Mouse (Mus musculus): ENCODE data around the gene Lmbr1l.

Lmbr1l gene

GRCm38 (mm10) chr15:98917538-98918498 is at the start of gene Lmbr1l:
TSS of gene Lmbr1l (minus strand) at chr15:98918231.
- DNase-seq (ENCODE audit: extremely low read depth, insufficient read length, low spot score), result peak; percentile 100

GRCm38 (mm10) chr15:98959531-98959930 is 41.5 kb upstream of the Lmbr1l start:
- no peak for DNase-seq (ENCODE audit: extremely low read depth, insufficient read length, low spot score)

DNA sequence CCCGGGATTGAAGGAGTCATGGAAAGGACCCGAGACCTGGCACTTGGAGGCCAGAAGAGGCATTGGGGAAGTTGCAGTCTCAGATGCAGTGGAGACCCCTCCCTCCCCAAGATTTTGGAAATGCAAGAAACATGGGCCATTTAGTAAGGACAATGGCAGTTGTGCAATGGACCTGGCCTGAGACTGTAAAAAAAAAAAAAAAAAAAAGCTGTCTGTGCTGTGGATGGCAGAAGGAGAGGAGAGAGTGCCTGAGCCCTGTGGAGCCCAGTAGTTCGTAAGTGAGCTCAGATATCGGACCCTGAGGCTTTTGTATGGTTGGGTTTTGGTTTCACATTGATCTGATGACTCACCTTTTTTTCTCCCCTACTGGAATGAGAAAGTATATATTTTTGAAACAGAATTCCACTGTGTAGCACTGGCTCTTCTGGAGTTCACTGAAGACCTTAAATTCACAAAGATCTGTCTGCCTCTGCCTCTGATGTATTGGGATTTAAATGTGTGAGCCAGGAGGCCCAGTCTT is 40.9 kb upstream of the Lmbr1l start:
- peak; percentile 25 for DNase-seq (ENCODE audit: extremely low read depth, insufficient read length, low spot score)

DNA sequence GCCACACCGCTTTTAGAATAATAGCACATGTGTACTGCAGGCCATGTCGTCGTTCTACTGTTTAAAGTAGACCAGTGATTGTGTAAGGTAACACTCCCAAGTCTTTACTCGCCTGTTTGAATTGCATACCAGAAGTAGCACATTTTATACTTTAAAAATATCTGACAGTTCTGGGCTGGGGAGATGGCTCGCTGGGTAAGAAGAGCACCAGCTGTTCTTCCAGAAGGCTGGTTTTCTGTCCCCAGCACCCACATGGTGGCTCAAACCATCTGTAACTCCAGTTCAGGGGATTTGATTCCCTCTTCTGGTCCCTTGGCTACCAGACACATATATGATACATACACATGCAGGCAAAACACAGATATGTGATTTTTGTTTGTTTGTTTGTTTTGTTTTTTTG is 39.4 kb upstream of the Lmbr1l start:
- DNase-seq (ENCODE audit: extremely low read depth, insufficient read length, low spot score), result no peak

DNA sequence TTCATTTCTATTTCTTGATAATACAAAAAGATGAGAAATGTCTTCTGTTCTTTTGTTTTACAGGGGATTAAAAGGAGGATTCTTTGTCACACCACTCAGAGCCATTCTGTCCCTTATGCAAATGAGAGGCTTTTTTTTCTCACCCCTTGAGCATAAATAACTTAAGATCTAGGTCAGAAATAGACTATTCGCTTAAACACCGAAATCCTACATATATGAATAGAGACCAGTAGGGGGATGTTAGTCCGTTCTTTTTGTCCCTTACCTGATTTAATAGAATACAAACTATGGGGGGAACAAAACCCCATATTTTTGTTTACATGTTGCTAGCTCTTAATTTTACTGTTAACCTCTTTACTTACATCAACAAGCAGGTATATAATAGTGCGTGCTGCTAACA is 38.0 kb upstream of the Lmbr1l start:
- no peak for DNase-seq (ENCODE audit: extremely low read depth, insufficient read length, low spot score)

GRCm38 (mm10) chr15:98955324-98955723 is 37.3 kb upstream of the Lmbr1l start:
- DNase-seq (ENCODE audit: extremely low read depth, insufficient read length, low spot score), result no peak

GRCm38 (mm10) chr15:98954425-98955253 is 36.6 kb upstream of the Lmbr1l start:
- no peak for DNase-seq (ENCODE audit: extremely low read depth, insufficient read length, low spot score)

DNA sequence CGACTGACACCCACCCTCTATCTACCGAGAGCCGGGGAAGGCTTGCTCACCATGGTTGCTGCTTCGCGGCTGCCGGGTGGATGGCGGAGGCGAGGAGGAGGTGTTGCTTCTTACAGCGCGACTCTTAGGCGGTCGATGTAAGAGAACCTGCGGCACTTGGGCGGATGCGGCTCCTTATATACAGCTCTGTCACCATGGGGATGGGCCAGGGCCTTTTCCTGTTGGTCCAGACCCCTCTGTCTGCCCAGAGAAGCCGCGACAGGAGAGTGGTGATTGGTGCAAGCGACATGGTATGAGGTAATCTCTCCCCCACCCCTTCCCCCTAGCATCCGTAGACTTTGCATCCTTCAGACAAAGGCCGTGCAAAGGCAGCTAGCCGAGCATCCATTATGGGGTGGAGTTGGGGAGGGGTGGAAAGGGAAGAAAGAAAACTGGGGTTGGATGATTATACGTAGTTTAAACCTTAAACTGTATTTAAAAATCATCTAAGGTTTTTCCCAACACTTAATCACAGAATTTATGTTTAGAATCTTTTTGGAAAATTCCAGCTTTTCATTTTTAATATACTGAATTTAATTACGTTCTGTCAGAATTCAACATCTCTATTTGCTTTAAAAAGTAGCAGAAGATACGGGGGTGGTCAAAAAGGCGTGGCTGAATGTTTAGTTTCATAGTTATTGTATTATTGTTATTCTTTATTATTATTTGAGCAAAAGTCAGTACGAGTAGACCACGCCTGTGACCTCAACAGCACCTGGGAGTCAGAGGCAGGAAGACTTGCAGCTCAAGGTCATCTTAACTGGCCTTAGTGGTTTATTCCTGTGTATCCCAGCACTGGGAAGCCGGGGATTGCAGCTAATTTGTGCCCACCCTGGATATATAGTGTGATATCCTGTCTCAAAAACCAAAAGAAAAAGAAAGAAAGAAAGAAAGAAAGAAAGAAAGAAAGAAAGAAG is 35.6 kb upstream of the Lmbr1l start, which contains the start of the genes Gm49450 and Tuba1a:
Gene Gm49450 (minus strand): TSS at position 151 of the 956 bp plus-strand sequence.
Gene Tuba1a (minus strand): TSS at position 303 of the 956 bp plus-strand sequence.
- DNase-seq (ENCODE audit: extremely low read depth, insufficient read length, low spot score), result peak; percentile 91

DNA sequence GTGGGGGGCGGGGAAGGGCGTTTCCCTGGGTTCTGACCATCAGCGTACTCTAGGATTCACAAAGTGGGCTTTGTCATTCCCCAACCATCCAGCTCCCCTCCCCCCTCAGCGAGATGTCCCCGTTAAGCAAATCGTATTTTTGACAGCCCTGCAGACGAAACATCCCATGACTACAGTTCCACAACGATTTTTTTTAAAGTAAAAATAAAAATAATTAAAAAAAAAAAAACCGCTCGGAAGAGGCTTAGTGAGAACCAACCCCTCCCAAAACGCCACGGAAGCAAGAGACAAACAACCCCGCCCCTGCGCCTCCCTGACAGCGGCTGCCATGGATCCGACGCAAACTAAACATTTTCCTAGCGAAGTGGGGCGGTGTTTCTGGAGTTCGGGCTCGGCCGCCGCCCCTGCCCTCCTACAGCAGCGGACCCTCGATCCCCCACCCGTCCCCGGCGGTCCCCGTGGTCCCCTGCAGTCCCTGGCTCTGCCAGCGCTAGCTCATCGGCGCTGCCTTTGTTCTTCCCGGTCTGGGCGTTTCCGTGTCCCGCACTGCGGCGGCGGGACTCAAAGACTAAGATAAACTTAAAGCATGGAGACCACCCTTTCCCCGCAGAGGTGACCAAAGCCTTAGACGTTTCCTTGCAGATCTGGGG is 34.8 kb upstream of the Lmbr1l start:
- DNase-seq (ENCODE audit: extremely low read depth, insufficient read length, low spot score), result peak; percentile 92

GRCm38 (mm10) chr15:98952063-98952455 is 34.0 kb upstream of the Lmbr1l start:
- no peak for DNase-seq (ENCODE audit: extremely low read depth, insufficient read length, low spot score)

DNA sequence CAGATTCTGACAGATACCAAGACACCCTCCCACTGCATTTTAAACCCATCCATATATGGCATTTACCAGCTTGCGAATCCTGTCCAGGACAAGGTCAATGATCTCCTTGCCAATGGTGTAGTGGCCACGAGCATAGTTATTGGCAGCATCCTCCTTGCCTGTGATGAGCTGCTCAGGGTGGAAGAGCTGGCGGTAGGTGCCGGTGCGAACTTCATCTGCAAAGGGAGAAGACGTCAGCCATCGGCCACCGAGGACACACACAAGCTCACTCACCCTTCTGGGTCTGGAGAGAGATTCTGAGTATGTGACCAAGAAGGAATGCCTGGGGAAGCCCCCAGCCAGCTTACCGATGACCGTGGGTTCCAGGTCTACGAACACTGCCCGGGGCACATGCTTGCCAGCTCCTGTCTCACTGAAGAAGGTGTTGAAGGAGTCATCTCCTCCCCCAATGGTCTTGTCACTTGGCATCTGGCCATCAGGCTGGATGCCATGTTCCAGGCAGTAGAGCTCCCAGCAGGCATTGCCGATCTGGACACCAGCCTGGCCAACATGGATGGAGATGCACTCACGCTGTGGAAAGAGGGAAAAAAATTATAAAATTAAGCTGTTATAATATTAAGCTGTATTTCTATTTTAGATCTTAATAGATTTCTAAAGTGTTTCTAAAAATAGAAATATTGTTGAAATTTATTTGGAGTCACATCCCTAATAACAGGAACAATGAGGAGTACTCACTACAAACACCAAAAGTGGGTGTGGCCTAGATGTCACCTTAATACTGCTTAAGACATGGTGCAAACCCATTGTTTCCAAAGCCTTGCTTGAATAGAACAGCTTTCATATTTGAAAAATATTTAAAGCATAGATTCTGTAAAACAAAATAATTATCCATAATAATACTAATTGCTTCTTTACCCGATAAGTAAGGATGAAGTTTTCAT is 33.4 kb upstream of the Lmbr1l start:
- peak; percentile 32 for DNase-seq (ENCODE audit: extremely low read depth, insufficient read length, low spot score)

DNA sequence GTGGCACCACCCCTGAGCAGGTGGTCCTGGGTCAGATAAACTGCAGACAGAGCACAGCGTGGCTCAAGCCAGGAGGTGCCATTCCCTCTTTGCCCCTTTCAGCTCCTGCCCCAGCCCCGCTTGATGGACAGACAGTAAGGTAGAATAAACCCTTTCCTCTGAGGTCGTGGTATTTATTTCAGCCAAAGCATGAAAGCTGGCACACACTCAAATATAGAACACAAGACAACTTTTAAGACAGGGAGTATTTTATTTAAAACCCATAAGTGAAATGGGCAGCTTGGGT is 31.5 kb upstream of the Lmbr1l start:
- no peak for DNase-seq (ENCODE audit: extremely low read depth, insufficient read length, low spot score)

GRCm38 (mm10) chr15:98948857-98949606 is 31.0 kb upstream of the Lmbr1l start:
- DNase-seq (ENCODE audit: extremely low read depth, insufficient read length, low spot score), result no peak

DNA sequence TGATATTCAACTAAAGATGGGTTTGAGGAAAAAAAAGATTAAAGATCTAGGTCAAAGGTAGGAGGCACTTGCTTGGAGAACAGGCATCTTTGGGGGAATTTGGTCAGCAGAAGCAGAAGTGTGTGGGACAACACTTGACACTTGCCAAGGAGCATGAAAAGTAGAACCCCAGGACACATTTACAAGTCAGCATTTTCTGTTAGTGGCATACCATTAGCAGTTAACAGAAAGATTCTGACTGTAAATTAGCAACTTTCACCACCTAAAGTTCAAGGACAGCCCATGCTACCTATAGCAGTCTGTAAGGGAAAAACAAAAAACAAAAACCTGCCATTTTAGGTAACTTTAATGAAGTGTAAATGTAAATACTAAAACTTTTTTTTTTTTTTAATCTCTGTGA is 30.4 kb upstream of the Lmbr1l start:
- no peak for DNase-seq (ENCODE audit: extremely low read depth, insufficient read length, low spot score)

DNA sequence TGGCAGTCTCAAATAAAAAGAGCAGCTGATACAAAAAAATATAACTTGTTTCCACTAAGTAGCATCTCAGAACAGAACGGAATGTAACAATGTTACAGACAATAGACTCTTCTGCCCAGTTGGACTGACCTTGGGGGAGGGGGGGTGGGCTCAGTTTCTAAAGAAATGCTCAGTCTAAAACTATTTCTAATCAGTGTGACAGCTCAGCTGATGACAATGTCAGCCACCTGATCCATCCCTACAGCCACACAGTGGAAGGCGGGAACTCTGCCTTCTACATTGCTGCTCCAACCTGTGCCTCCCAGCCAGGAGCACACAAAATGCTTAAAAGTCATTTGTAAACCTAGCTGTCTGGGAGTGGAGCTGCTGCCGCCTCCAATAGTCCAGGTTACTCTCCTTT is 29.9 kb upstream of the Lmbr1l start:
- DNase-seq (ENCODE audit: extremely low read depth, insufficient read length, low spot score), result no peak

- no peak for DNase-seq (ENCODE audit: extremely low read depth, insufficient read length, low spot score)
These were observed 25.1 kb upstream of the Lmbr1l start for GRCm38 (mm10) chr15:98943133-98943532.

GRCm38 (mm10) chr15:98942081-98942480 is 24.1 kb upstream of the Lmbr1l start:
- no peak for DNase-seq (ENCODE audit: extremely low read depth, insufficient read length, low spot score)

GRCm38 (mm10) chr15:98941539-98941938 is 23.5 kb upstream of the Lmbr1l start:
- DNase-seq (ENCODE audit: extremely low read depth, insufficient read length, low spot score), result peak; percentile 55
